Mouse (Mus musculus): ENCODE results near the gene U2af1l4.

DNA sequence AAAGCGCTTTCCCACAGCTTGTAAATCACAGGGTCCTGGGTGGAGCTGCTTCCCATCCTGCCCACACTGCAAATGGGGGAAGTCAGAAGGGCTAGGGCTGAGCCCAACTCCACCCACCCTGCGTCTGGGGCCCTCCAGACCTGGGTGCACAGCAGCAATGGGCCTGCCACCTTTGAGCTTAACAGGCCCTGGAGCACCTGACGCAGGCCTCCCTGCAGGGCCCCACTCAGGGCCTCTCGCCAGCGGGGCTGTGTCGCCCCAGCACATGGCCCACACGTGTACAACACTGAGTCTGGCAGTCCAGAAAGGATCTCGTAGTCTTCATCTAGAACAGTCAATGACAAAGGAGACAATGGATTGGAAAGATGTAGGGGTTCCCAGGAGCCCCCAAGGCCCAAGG lies 16.8 kb downstream of the U2af1l4 start:
- TF ChIP-seq POLR2A (IDR thresholded peaks at IDR 0.05; ENCODE audit: low read depth, low read length): no peak
- no peak for TF ChIP-seq CTCF (IDR thresholded peaks at IDR 0.05; ENCODE audit: borderline replicate concordance, insufficient read depth, low read length)
